Mouse (Mus musculus) bone marrow macrophage, adult 2 months (primary cell): ENCODE data around the gene Qser1.

Source experiments
- CTCF ChIP-seq: IDR thresholded peaks from 2 replicates; pipeline ENCODE4 v1.5.1; 2012; ENCODE audit warnings: low read depth, mild to moderate bottlenecking, low read length, moderate library complexity
- POLR2A ChIP-seq: IDR thresholded peaks from 2 replicates; pipeline ENCODE4 v1.6.1; 2012; ENCODE audit warnings: mild to moderate bottlenecking, low read depth, low read length, borderline replicate concordance

GRCm38 (mm10) chr2:104855732-104856131 lies 39.2 kb upstream of the Qser1 start:
- TF ChIP-seq CTCF (no peak), POLR2A (no peak)
